ENCODE assay signal across 27 mouse cellular contexts in genomic region chr7:49410892-49411291, GRCm38 (mm10).
"Had no signal": no experiment of that assay in that cellular context is flagged by ENCODE, and none has a peak within 500 bp of the region (broad histone marks: within the 10 kb centered on the region; RNA-seq: fewer than 3 reads in every experiment).

No protein-coding gene starts in this region.

- H3K27me3 ChIP-seq: heart, embryonic 13.5 days; heart, embryonic 15.5 days; hindbrain, embryonic 13.5 days; intestine, embryonic 15.5 days; limb, embryonic 12.5 days; liver, embryonic 13.5 days had no signal

- H3K4me2 ChIP-seq: heart, embryonic 11.5 days; heart, embryonic 13.5 days; heart, embryonic 15.5 days; hindbrain, embryonic 13.5 days; intestine, embryonic 15.5 days; limb, embryonic 12.5 days; liver, embryonic 11.5 days; liver, embryonic 13.5 days had no signal

- H3K27ac ChIP-seq: gastrocnemius, adult 2 months; heart, adult 2 months; heart, embryonic 13.5 days; heart, embryonic 15.5 days; hindbrain, embryonic 13.5 days; intestine, embryonic 15.5 days; left cerebral cortex, adult 2 months; limb, embryonic 10.5 days; limb, embryonic 12.5 days; liver, embryonic 13.5 days had no signal

- DNase-seq: gastrocnemius, adult 2 months; gastrocnemius, postnatal 14 days; gastrocnemius, postnatal 36 days; heart, adult 11 months; heart, adult 2 months; heart, postnatal 14 days; heart, postnatal 36 days; kidney, adult 18-20 months; kidney, adult 8-10 months; kidney, postnatal 10 days; kidney, postnatal 25 days; kidney, postnatal 4 days; liver; liver, embryonic 13.5 days had no signal

- H3K9ac ChIP-seq: heart, embryonic 13.5 days; heart, embryonic 15.5 days; hindbrain, embryonic 13.5 days; intestine, embryonic 15.5 days; limb, embryonic 12.5 days; liver, embryonic 13.5 days had no signal

- H3K4me1 ChIP-seq: intestine, embryonic 15.5 days; liver, embryonic 13.5 days had no signal

- ATAC-seq: hindbrain, embryonic 16.5 days; inflammation-experienced regulatory T-cells, adult 6 months; intestine, embryonic 15.5 days; intestine, postnatal 0 days had no signal

- H3K9me3 ChIP-seq: heart, embryonic 13.5 days; heart, embryonic 15.5 days; hindbrain, embryonic 13.5 days; intestine, embryonic 15.5 days; limb, embryonic 10.5 days; liver, embryonic 13.5 days had no signal

- H3K4me3 ChIP-seq: gastrocnemius, adult 2 months; heart, adult 2 months; heart, embryonic 13.5 days; heart, embryonic 15.5 days; hindbrain, embryonic 13.5 days; intestine, embryonic 15.5 days; layer of hippocampus, adult 2 months; left cerebral cortex, adult 2 months; limb, embryonic 10.5 days; limb, embryonic 12.5 days; liver, embryonic 13.5 days had no signal

- H3K36me3 ChIP-seq: limb, embryonic 10.5 days; limb, embryonic 12.5 days; liver, embryonic 13.5 days had no signal
